Mouse (Mus musculus) urinary bladder, postnatal 4 days (tissue): Measurements from ENCODE around the gene Tanc1.

Experiments used
- DNase-seq, 2 experiments: peaks; one replicate each; pipeline ENCODE4 v3.0.0; 2021 to 2022; ENCODE audit warnings: low spot score in 2 of 2

Gene Tanc1

GRCm38 (mm10) chr2:59881831-59882741 is 270.2 kb downstream of the Tanc1 start, which contains the start of gene Wdsub1:
Gene Wdsub1 (minus strand): TSS chr2:59882591.
- DNase-seq, result peak; percentile 89 to 94

GRCm38 (mm10) chr2:59882742-59883281 is 271.0 kb downstream of the Tanc1 start:
- DNase-seq, result no peak

- DNase-seq, result no peak
Measured at GRCm38 (mm10) chr2:59889699-59890098, 277.9 kb downstream of the Tanc1 start.
